Mouse (Mus musculus): Measurements from ENCODE around the gene Pcdh17.

The Pcdh17 gene

GRCm38 (mm10) chr14:84443288-84443686 is at the start of gene Pcdh17:
Gene Pcdh17, plus strand, starts transcription at chr14:84443563.
- DNase-seq = peak; percentile 94 to 96

- DNase-seq = no peak
These were observed 46.2 kb upstream of the Pcdh17 start for GRCm38 (mm10) chr14:84397137-84397536.

GRCm38 (mm10) chr14:84424736-84425135 is 18.6 kb upstream of the Pcdh17 start:
- no peak for DNase-seq

- no peak for DNase-seq
These were observed 16.7 kb upstream of the Pcdh17 start for GRCm38 (mm10) chr14:84426616-84427015.

- DNase-seq = peak in 1 of 2 experiments; percentile 57
These were observed 5.1 kb upstream of the Pcdh17 start for GRCm38 (mm10) chr14:84438066-84438770.

GRCm38 (mm10) chr14:84440903-84441302 is 2.5 kb upstream of the Pcdh17 start:
- peak in 1 of 2 experiments; percentile 30 for DNase-seq

GRCm38 (mm10) chr14:84442528-84443287 is 655 bp upstream of the Pcdh17 start:
- peak; percentile 18 to 33 for DNase-seq

- DNase-seq = peak; percentile 7 to 35
These were observed 398 bp downstream of the Pcdh17 start for GRCm38 (mm10) chr14:84443761-84444160.

GRCm38 (mm10) chr14:84444276-84444662 is 906 bp downstream of the Pcdh17 start:
- DNase-seq = peak; percentile 4 to 34

GRCm38 (mm10) chr14:84444663-84445502 is 1.5 kb downstream of the Pcdh17 start:
- DNase-seq = peak; percentile 47 to 60

GRCm38 (mm10) chr14:84445503-84446410 is 2.4 kb downstream of the Pcdh17 start:
- DNase-seq = peak; percentile 43 to 46

- DNase-seq = peak; percentile 9 to 37
These were observed 3.1 kb downstream of the Pcdh17 start for GRCm38 (mm10) chr14:84446411-84446915.

- peak; percentile 71 to 77 for DNase-seq
These were observed 3.7 kb downstream of the Pcdh17 start for GRCm38 (mm10) chr14:84446941-84447641.

- peak; percentile 8 to 45 for DNase-seq
These were observed 4.5 kb downstream of the Pcdh17 start for GRCm38 (mm10) chr14:84447661-84448380.

GRCm38 (mm10) chr14:84448381-84448771 is 5.0 kb downstream of the Pcdh17 start:
- DNase-seq = peak; percentile 2 to 35

- DNase-seq = no peak
These were observed 10.9 kb downstream of the Pcdh17 start for GRCm38 (mm10) chr14:84454074-84454845.

- no peak for DNase-seq
These were observed 32.1 kb downstream of the Pcdh17 start for GRCm38 (mm10) chr14:84475491-84475890.

- DNase-seq = no peak
These were observed 33.0 kb downstream of the Pcdh17 start for GRCm38 (mm10) chr14:84476336-84476735.

- DNase-seq = no peak
These were observed 33.5 kb downstream of the Pcdh17 start for GRCm38 (mm10) chr14:84476906-84477305.

GRCm38 (mm10) chr14:84477411-84477810 is 34.0 kb downstream of the Pcdh17 start:
- peak in 1 of 2 experiments; percentile 3 for DNase-seq

Measured in kidney, postnatal 25 days (tissue).